Mouse (Mus musculus) heart, embryonic 13.5 days (tissue): ENCODE measurements around the gene Mmp24. TPM values are rescaled to one million over a fixed set of nuclear protein-coding genes. Genes with fewer than 3 reads are reported as not detected.

Experiments used
- ATAC-seq: fragments of 200-750 bp; cut with Nextera tagmentation; 2 replicates; pipeline ENCODE4 v1.8.0; 2017; ENCODE audit warnings: moderate TSS enrichment; ENCODE audit not compliant: insufficient number of reproducible peaks, low FRiP score, low TSS enrichment; ENCODE audit errors: extremely low read depth
- H3K27ac ChIP-seq: fragments of 300-500 bp; sonication (generic); replicated peaks from 2 replicates; pipeline ENCODE4 v1.5.1; 2015; ENCODE audit warnings: moderate library complexity, mild to moderate bottlenecking, inconsistent platforms
- H3K27me3 ChIP-seq: fragments of 300-500 bp; sonication (generic); replicated peaks from 2 replicates; pipeline ENCODE4 v1.6.1; 2015; ENCODE audit warnings: mild to moderate bottlenecking, inconsistent platforms
- H3K36me3 ChIP-seq: fragments of 300-500 bp; sonication (generic); 2 replicates; pipeline ENCODE4 v1.6.1; 2015; ENCODE audit warnings: mild to moderate bottlenecking, inconsistent platforms
- H3K4me1 ChIP-seq: fragments of 300-500 bp; sonication (generic); 2 replicates; pipeline ENCODE4 v1.6.1; 2015; ENCODE audit warnings: inconsistent platforms
- H3K4me2 ChIP-seq: fragments of 300-500 bp; sonication (generic); 2 replicates; pipeline ENCODE4 v1.6.1; 2015; ENCODE audit warnings: inconsistent platforms, mild to moderate bottlenecking, moderate library complexity
- H3K4me3 ChIP-seq: fragments of 300-500 bp; sonication (generic); 2 replicates; pipeline ENCODE4 v1.5.1; 2015; ENCODE audit warnings: moderate library complexity, mild to moderate bottlenecking, inconsistent platforms
- H3K9ac ChIP-seq: fragments of 300-500 bp; sonication (generic); 2 replicates; pipeline ENCODE4 v1.6.1; 2015; ENCODE audit warnings: inconsistent platforms, mild to moderate bottlenecking, moderate library complexity
- H3K9me3 ChIP-seq: fragments of 300-500 bp; sonication (generic); 2 replicates; pipeline ENCODE4 v1.6.1; 2016; ENCODE audit warnings: inconsistent platforms
- WGBS: fragments of 180-500 bp; shearing (Covaris S2); methylation state at CpG from one replicate; pipeline ENCODE4 v1.1.7; 2015; ENCODE audit warnings: mixed read lengths; 5-methylcytosine and 5-hydroxymethylcytosine counted together
- polyA plus RNA-seq: library from polyadenylated mRNA; unstranded; fragments of >200 nt; fragmentation: Nextera tagmentation; extraction: Ambion mirVana; gene quantifications from 2 replicates; pipeline ENCODE4 v1.2.1, GENCODE M21; 2015

The Mmp24 gene
- polyA plus RNA-seq, 1 experiment from 2014 or later, result 0.04 TPM

- peaks cover 11% of the 10 kb centered on the region for H3K4me1 ChIP-seq
- no peak overlapping the region for H3K4me2 ChIP-seq
- H3K36me3 ChIP-seq, result no peaks in the 10 kb centered on the region
- 50% methylated on average over 3 of the region's 3 CpGs for WGBS
- peaks cover 21% of the 10 kb centered on the region for H3K27me3 ChIP-seq
- no peak overlapping the region for H3K4me3 ChIP-seq
- H3K9ac ChIP-seq, result no peak overlapping the region
- ATAC-seq, result no peak
- no peak overlapping the region for H3K27ac ChIP-seq
- H3K9me3 ChIP-seq, result 0 out of 2 replicates have a peak, but pooled peaks cover 4% of the 10 kb centered on the region
Measured at GRCm38 (mm10) chr2:155802761-155803160, 27.6 kb downstream of the Mmp24 start.

- ATAC-seq, result no peak
- Histone ChIP-seq H3K4me1 (peaks cover 11% of the 10 kb centered on the region), H3K4me3 (no peak overlapping the region), H3K4me2 (no peak overlapping the region), H3K27me3 (peaks cover 13% of the 10 kb centered on the region; the same call in 1 of the 2 replicates), H3K9me3 (0 out of 2 replicates have a peak, but pooled peaks cover 4% of the 10 kb centered on the region), H3K36me3 (no peaks in the 10 kb centered on the region), H3K9ac (no peak overlapping the region), H3K27ac (no peak overlapping the region)
- 66% methylated on average over 5 of the region's 5 CpGs for WGBS
Measured at GRCm38 (mm10) chr2:155804053-155804452, 28.9 kb downstream of the Mmp24 start.

DNA sequence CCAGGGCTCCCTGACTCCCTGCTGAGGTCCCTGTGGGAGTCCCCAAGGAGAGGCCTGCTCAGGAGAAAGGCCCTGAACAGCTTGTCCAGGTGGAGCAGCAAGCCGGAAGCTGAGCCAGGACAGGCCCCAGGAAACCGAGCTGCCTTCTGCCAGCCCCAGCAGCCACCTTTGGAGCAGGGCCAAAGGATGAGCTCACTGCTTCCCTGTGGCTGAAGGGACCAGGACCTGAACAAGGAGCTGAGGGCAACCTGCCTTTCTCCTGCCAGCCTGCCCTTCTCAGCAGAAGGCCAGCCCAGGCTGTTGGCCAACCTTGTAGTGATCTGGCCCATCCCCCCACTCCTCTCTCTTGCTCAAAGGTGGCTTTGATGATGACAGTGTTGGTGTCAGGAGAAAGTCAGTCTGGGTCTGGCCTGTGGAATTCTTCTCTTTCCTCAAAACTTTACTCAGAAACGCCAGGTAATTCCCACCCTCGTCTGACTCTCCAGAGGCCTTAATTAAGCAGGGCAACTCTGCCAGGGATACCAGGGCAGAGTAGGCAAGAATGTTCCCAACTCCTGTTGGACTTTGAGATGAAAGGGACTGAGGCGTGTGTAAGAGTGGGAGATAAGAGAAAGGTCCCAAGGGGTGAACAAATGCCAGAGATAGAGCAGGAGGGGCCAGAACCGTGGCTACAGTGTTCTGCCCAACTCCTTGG is 30.2 kb downstream of the Mmp24 start:
- H3K4me2 ChIP-seq, result no peak overlapping the region
- no peak overlapping the region for H3K9ac ChIP-seq
- H3K4me1 ChIP-seq, result peaks cover 11% of the 10 kb centered on the region
- H3K9me3 ChIP-seq, result 0 out of 2 replicates have a peak, but pooled peaks cover 4% of the 10 kb centered on the region
- no peak for ATAC-seq
- H3K27me3 ChIP-seq, result 0 out of 2 replicates have a peak, but pooled peaks cover 7% of the 10 kb centered on the region
- no peaks in the 10 kb centered on the region for H3K36me3 ChIP-seq
- H3K27ac ChIP-seq, result no peak overlapping the region
- 22% methylated on average over 6 of the region's 6 CpGs for WGBS
- H3K4me3 ChIP-seq, result no peak overlapping the region

GRCm38 (mm10) chr2:155805925-155806255 is 30.7 kb downstream of the Mmp24 start:
- H3K9ac ChIP-seq, result no peak overlapping the region
- WGBS, result 62% methylated on average over 6 of the region's 6 CpGs
- H3K4me3 ChIP-seq, result no peak overlapping the region
- H3K4me2 ChIP-seq, result no peak overlapping the region
- H3K27me3 ChIP-seq, result 0 out of 2 replicates have a peak, but pooled peaks cover 6% of the 10 kb centered on the region
- peaks cover 11% of the 10 kb centered on the region for H3K4me1 ChIP-seq
- no peak overlapping the region for H3K27ac ChIP-seq
- no peaks in the 10 kb centered on the region for H3K36me3 ChIP-seq
- no peak for ATAC-seq
- 0 out of 2 replicates have a peak, but pooled peaks cover 4% of the 10 kb centered on the region for H3K9me3 ChIP-seq

GRCm38 (mm10) chr2:155806548-155806947 is 31.4 kb downstream of the Mmp24 start:
- H3K27me3 ChIP-seq, result no peaks in the 10 kb centered on the region
- no peaks in the 10 kb centered on the region for H3K36me3 ChIP-seq
- H3K4me1 ChIP-seq, result peaks cover 11% of the 10 kb centered on the region
- H3K4me3 ChIP-seq, result no peak overlapping the region
- H3K4me2 ChIP-seq, result no peak overlapping the region
- WGBS, result 55% methylated on average over 5 of the region's 5 CpGs
- H3K9ac ChIP-seq, result no peak overlapping the region
- 0 out of 2 replicates have a peak, but pooled peaks cover 4% of the 10 kb centered on the region for H3K9me3 ChIP-seq
- no peak overlapping the region for H3K27ac ChIP-seq
- no peak for ATAC-seq

DNA sequence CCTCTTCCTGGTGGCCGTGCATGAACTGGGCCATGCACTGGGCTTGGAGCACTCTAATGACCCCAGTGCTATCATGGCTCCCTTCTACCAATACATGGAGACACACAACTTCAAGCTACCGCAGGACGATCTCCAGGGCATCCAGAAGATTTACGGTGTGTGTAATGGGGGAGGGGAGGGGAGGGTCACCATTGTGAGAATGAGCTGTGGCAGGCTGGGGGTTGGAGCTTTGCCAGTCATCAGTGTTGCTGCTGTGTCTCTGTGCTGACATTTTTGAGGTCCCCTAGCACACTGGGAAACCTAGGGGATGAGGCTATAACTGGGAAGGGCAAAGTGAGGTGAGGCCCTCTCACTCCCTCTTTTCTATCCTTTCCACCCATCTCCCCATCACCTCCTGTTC is 32.3 kb downstream of the Mmp24 start:
- no peaks in the 10 kb centered on the region for H3K36me3 ChIP-seq
- H3K27me3 ChIP-seq, result no peaks in the 10 kb centered on the region; the same call in 1 of the 2 replicates
- no peak overlapping the region for H3K4me2 ChIP-seq
- ATAC-seq, result no peak
- H3K4me3 ChIP-seq, result no peak overlapping the region
- 0 out of 2 replicates have a peak, but pooled peaks cover 4% of the 10 kb centered on the region for H3K9me3 ChIP-seq
- 68% methylated on average over 4 of the region's 4 CpGs for WGBS
- H3K4me1 ChIP-seq, result peaks cover 11% of the 10 kb centered on the region
- no peak overlapping the region for H3K9ac ChIP-seq
- no peak overlapping the region for H3K27ac ChIP-seq

- Histone ChIP-seq H3K9me3 (no peaks in the 10 kb centered on the region), H3K4me1 (peaks cover 11% of the 10 kb centered on the region), H3K27me3 (no peaks in the 10 kb centered on the region; the same call in 1 of the 2 replicates), H3K36me3 (no peaks in the 10 kb centered on the region), H3K27ac (no peak overlapping the region), H3K9ac (no peak overlapping the region), H3K4me3 (no peak overlapping the region), H3K4me2 (no peak overlapping the region)
- ATAC-seq, result no peak
- WGBS, result 54% methylated on average over 4 of the region's 4 CpGs
Measured at GRCm38 (mm10) chr2:155809620-155810019, 34.5 kb downstream of the Mmp24 start.

GRCm38 (mm10) chr2:155811821-155812396 is 36.8 kb downstream of the Mmp24 start:
- no peak for ATAC-seq
- Histone ChIP-seq H3K9ac (no peak overlapping the region), H3K9me3 (no peaks in the 10 kb centered on the region), H3K4me1 (no peaks in the 10 kb centered on the region), H3K4me3 (no peak overlapping the region), H3K4me2 (no peak overlapping the region), H3K27ac (no peak overlapping the region), H3K27me3 (no peaks in the 10 kb centered on the region; the same call in none of the 2 replicates), H3K36me3 (no peaks in the 10 kb centered on the region)
- WGBS, result 38% methylated on average over 16 of the region's 16 CpGs

DNA sequence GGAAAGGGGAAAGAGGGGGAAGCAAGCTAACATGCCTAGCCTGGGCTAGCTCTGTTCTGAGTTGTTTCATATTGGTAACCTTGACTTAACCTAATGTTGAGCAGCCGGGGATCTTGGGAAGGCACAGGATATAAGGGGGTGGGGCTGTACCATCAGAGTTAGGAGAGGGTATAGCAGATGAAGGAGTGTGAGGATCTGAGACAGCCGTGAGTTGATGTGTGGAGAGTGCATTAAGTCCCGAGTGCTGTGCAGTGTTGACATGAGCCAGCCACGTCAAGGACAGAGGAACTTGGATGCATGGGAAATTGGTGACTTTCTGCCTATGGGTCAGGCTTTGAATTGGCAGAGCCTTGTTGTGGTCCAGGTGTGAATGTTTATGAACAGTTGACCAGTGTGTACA is 37.5 kb downstream of the Mmp24 start:
- ATAC-seq, result no peak
- no peaks in the 10 kb centered on the region for H3K4me1 ChIP-seq
- no peak overlapping the region for H3K27ac ChIP-seq
- no peak overlapping the region for H3K9ac ChIP-seq
- H3K27me3 ChIP-seq, result no peaks in the 10 kb centered on the region; the same call in none of the 2 replicates
- H3K36me3 ChIP-seq, result no peaks in the 10 kb centered on the region
- 57% methylated on average over 4 of the region's 4 CpGs for WGBS
- no peaks in the 10 kb centered on the region for H3K9me3 ChIP-seq
- no peak overlapping the region for H3K4me2 ChIP-seq
- no peak overlapping the region for H3K4me3 ChIP-seq

- no peak overlapping the region for H3K27ac ChIP-seq
- peaks cover 17% of the 10 kb centered on the region for H3K4me1 ChIP-seq
- H3K4me2 ChIP-seq, result no peak overlapping the region
- no peak overlapping the region for H3K4me3 ChIP-seq
- 26% methylated on average over 5 of the region's 5 CpGs for WGBS
- ATAC-seq, result no peak
- peaks cover 3% of the 10 kb centered on the region for H3K36me3 ChIP-seq
- no peaks in the 10 kb centered on the region; the same call in none of the 2 replicates for H3K27me3 ChIP-seq
- H3K9ac ChIP-seq, result no peak overlapping the region
- no peaks in the 10 kb centered on the region for H3K9me3 ChIP-seq
Measured at GRCm38 (mm10) chr2:155814829-155815228, 39.7 kb downstream of the Mmp24 start.

GRCm38 (mm10) chr2:155816179-155816578 is 41.0 kb downstream of the Mmp24 start:
- Histone ChIP-seq H3K27ac (no peak overlapping the region), H3K36me3 (peaks cover 17% of the 10 kb centered on the region), H3K9ac (no peak overlapping the region), H3K4me2 (no peak overlapping the region), H3K9me3 (no peaks in the 10 kb centered on the region), H3K4me1 (peaks cover 20% of the 10 kb centered on the region), H3K4me3 (no peak overlapping the region), H3K27me3 (no peaks in the 10 kb centered on the region; the same call in none of the 2 replicates)
- no peak for ATAC-seq
- 94% methylated on average over 1 of the region's 1 CpGs for WGBS
